Mouse (Mus musculus) gastrocnemius, adult 2 months (tissue): ENCODE data around the gene Poglut1. TPM values are rescaled to one million over a fixed set of nuclear protein-coding genes. Genes with fewer than 3 reads are reported as not detected.
A peak's percentile ranks its signal among the peaks of the same experiment; 100 is the strongest.

ENCODE experiments used
- DNase-seq: peaks from one replicate; pipeline ENCODE4 v3.0.0; 2022
- H3K27ac ChIP-seq: fragments of 200-600 bp; 2 replicates; pipeline ENCODE4 v1.8.1; 2022; ENCODE audit warnings: mild to moderate bottlenecking
- H3K4me3 ChIP-seq: fragments of 200-600 bp; 2 replicates; pipeline ENCODE4 v1.8.1; 2022; ENCODE audit warnings: mild to moderate bottlenecking, moderate library complexity
- CTCF ChIP-seq: fragments of 200-600 bp; IDR thresholded peaks from 2 replicates; pipeline ENCODE4 v1.8.1; 2022; ENCODE audit warnings: antibody characterized with exemption, mild to moderate bottlenecking, moderate library complexity
- intact Hi-C: fragments of 180-260 bp; cut with DNase I; formaldehyde crosslinking; loops from one replicate; pipeline ENCODE4 v1.15.1; 2025
- total RNA-seq, 2 experiments: library from RNA; stranded (reverse); gene quantifications; 2 replicates each; pipeline ENCODE4 v1.2.3; 2021

The Poglut1 gene
- total RNA-seq, 2 experiments from 2014 or later, result 8.5 TPM

DNA sequence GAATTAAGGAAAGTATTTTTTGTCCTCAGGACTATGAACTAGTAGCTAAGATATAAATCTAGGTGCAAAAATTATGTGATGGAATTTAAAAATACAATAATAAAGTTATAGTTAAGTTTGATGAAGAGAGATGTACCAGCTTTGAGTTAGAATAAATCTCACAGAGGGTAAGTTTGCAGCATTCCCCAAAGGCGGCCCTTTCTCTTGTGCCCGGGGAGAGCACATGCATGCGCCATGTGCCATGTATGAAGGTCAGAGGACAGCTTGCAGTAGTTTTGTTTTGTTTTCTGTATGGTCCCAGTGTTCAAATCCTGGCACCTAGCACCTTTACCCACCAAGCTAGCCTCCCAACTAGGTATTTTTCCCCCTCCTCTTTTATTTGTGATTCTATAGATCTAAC, 21.4 kb upstream of the Poglut1 start:
- Histone ChIP-seq H3K4me3 (no peak overlapping the region), H3K27ac (no peak overlapping the region)
- no peak for DNase-seq
- TF ChIP-seq CTCF, result no peak
- intact Hi-C loops, result no loop called here

DNA sequence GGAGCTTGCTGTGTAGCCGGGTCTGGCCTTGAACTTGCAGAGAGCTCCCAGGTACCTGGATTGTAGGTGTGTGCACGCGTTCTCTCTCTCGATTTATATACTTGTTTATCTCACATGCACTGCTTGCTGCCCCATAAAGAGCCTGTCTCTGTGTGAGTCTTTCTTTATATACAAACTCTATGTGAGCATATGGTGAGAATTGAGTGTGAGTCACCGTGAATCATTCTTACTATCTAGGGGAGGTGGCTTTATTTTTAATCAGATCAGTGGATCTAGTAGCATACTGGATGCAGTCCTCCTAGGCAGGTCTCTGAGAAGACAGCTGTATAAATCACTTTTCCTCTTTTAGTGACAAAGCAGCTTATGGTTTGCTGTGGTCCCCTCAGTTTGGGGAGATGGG, 18.1 kb upstream of the Poglut1 start:
- DNase-seq, result no peak
- no peak for TF ChIP-seq CTCF
- intact Hi-C loops, result no loop called here
- no peak overlapping the region for H3K27ac ChIP-seq
- no peak overlapping the region for H3K4me3 ChIP-seq

DNA sequence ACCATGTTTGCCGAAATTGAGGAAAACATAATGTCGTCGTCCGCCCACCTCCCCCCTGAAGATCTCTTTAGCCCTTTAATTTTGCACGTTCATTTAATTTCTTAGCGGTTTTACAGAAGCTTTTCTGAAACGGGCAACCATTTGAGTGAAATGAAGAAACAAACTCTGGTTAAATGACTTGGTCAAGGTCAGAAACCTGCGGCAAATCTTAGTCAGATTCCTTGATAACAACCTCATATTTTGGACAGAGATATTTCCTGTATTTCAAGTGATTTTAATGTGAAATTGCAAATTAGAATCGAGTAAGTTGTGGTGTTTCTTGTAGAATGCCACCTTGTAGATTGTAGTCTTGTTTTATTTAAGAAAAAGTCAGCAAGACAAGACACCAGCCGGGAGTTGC, 13.5 kb upstream of the Poglut1 start:
- DNase-seq, result no peak
- TF ChIP-seq CTCF, result no peak
- Histone ChIP-seq H3K27ac (peak overlapping the region; percentile 92), H3K4me3 (peak overlapping the region; percentile 86)
- intact Hi-C loops, result loop anchor here (5.0 kb wide), 1 partner anchor 41 kb away; the partner anchor contains the start of gene Timmdc1

DNA sequence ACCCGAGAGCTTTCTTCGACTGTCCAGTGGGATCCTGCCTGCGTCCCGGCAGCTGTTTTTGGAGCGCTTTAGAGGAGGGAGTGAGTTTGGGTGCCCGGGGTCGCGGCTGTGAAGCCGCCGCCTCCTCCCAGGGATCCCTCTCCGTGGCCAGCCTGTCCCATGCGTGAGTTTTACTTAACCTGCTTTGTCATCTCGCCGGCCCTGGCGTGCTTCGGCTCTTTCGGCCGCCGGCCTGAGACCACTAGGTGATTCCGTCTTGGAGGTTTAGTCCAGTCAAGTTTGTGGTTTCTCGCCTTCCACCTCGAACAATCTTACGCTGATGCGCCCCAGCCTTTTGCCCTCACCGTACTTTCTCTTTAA, 12.9 kb upstream of the Poglut1 start:
- intact Hi-C loops, result loop anchor here (5.0 kb wide), 1 partner anchor 41 kb away; the partner anchor contains the start of gene Timmdc1
- DNase-seq, result no peak
- peak overlapping the region; percentile 86 for H3K4me3 ChIP-seq
- TF ChIP-seq CTCF, result no peak
- peak overlapping the region; percentile 92 for H3K27ac ChIP-seq

DNA sequence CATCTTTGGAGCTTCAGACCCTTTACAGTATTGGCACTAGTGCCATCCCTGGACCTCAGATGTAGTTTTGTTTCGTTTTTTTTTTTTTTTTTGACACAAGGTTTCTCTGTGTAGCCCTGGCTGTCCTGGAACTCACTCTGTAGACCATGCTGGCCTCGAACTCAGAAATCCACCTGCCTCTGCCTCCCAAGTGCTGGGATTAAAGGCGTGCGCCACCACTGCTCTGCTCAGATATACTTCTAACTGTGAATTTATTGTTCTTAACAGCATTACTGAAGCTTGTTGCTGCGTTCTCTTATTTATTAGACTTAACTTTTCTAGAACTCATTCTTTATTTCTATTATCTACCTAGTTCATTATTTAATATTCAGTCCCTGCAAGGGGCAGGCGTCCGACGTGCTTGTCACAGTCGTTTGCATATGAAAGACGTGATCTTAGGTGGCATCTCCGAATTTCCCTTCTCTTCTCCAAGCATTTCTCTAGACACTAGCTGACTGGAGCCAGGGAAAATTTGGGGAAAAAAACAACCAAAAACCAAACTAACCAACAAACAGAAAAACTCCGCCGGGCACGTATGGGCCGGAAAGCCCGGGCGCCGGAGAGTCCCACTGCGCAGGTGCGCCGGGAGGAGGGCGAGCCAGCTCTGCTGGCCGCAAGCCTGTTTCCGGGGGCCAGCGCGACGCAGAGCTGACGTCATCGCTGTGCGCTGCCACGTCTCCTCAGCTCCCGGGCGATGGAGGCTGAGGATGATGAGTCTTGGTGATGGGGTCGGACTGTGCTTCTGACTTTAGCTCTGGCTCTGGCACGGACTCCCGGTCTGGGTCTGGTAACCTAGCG, 12.3 kb upstream of the Poglut1 start:
- intact Hi-C loops, result loop anchor here (5.0 kb wide), 1 partner anchor 40 kb away; the partner anchor contains the start of gene Timmdc1
- TF ChIP-seq CTCF, result no peak
- Histone ChIP-seq H3K4me3 (peak overlapping the region; percentile 86), H3K27ac (peak overlapping the region; percentile 92)
- peak; percentile 97 for DNase-seq

DNA sequence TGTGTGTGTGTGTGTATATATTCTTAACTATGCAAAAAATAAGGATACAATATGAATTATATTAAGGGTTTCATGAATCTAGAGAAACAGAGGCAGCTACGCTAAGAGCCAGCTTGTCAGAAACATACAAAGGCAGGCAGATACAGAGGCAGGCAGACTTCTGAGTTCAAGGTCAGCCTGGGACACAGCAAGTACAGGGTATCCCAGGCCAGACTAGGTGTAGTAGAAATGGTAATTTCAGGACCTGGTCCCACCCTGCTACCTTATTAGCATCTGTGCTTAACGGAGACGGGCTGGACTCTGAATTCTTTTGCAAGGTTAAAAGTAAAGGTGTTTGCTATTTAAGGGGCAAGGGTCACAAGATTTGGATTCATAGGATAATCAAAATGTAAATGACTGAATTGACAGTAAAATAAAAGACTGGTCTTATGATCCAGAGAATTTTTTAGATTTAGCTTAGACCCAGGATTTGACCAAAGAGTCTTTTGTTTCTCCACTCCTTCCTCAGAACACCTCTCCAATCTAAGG, 8.2 kb upstream of the Poglut1 start, which contains the start of gene Tmem39a:
Tmem39a (plus strand) TSS at position 478 of the 528 bp plus-strand sequence.
- no peak within 1 kb of the TSS for H3K4me3 ChIP-seq
- TF ChIP-seq CTCF, result no peak
- DNase-seq, result no peak
- intact Hi-C loops, result no loop called here
- no peak within 1 kb of the TSS for H3K27ac ChIP-seq

DNA sequence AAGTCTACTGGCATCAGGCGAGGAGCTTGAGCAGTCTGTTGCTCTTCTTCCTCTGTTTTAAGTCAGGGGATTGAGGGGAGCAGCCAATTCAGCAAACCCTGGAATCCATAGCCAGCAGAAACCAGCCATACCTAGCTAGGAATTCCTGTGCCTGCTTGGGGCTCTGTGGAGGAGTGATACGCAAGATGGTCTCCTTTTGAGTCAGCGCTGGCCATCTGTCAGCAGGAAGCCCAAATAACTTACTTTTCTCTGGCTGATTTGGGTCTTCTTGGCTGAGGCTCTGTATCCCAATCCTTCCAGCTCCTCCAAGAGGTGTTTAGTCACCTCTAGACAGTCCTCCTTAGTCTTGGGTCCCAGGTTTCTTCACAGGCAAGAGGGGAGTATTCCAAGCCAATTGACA, 5.9 kb upstream of the Poglut1 start:
- intact Hi-C loops, result no loop called here
- no peak overlapping the region for H3K27ac ChIP-seq
- no peak for DNase-seq
- TF ChIP-seq CTCF, result no peak
- H3K4me3 ChIP-seq, result no peak overlapping the region

DNA sequence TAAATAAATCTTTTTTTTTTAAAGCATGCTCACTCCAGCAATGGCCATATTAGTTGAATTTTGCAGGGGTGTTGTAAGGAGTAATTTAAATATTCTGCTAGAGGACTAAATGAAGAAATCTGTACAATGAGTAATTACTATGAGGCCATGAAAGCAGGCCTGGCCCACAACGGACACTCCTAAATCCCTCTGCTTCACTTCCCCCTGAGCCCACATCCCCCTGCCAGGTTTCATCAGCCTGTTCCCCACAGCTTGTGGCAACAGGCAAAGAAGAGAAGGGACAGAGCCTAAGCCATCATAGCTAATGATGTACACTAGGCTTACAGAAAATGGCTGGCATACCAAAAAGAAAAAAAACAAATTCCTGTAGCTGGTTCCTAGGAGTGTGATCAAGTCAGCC, 2.1 kb downstream of the Poglut1 start:
- Histone ChIP-seq H3K27ac (no peak overlapping the region), H3K4me3 (no peak overlapping the region)
- TF ChIP-seq CTCF, result no peak
- intact Hi-C loops, result no loop called here
- DNase-seq, result no peak

DNA sequence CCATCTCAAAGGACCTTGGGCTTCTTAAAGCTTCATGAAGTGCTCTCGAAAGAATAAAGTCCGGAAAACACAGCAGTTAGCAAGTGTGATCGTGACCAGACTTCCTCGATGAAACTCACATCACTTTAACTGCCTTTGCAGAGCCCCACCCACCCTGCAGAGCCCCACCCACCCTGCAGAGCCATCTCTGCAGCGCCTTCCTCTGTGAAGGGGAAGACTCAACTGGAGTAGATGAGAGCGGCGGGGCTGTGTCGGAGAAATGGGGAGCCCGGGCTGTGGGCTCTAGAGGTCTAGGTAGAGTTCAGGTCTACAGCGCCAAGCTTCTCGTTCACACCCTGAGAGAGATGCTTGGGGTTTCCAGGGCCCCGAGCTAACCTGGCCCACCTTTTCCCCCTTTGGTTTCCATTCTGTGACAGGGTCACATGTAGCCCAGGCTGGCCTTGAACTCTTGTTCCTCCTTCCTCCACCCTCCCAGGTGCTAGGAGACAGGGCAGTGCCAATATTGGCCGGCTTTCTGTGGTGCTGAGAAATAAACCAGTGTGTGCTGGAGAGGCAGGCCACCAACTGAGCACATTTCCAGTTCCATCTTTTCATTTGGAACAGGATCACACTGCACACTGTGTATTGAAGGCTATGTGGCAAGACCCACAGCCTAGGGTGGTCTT, 11.2 kb downstream of the Poglut1 start:
- TF ChIP-seq CTCF, result no peak

DNA sequence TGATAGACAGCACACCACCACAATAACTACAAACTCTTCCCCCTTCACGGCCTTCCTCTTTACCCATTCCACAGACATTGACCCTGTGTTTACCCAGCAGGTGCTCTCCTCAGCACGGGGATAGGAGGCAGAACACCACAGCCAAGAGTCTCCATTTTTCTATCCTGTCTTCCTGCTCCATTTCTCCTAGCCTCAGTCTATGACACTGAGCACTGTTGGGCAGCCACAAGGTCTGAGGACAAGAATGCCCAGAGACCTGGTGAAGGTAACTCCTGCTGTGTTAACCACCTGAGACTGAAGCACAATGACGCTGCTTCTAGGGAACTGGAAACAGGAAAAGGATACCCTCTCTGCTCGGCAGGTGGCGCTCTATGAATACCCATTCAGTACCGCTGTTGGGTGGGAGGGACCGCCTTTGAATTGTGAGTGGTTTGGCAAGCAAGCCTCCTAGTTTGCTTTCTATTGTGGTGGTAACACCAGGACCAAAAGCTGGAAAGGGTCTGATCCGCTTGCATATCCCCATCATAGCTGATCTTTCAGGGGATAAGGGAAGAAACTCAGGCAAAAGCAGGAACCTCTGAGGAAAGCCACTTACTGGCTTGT, 13.4 kb downstream of the Poglut1 start:
- Histone ChIP-seq H3K4me3 (no peak overlapping the region), H3K27ac (no peak overlapping the region)
- peak; percentile 79 for DNase-seq
- peak; percentile 88 for TF ChIP-seq CTCF
- intact Hi-C loops, result loop anchor here (1.0 to 10.0 kb wide), 2 partner anchors 188 to 276 kb away; no protein-coding TSS in a partner anchor

More for the DNA sequence above, 11.2 kb downstream of the Poglut1 start:
- Histone ChIP-seq H3K4me3 (no peak overlapping the region), H3K27ac (no peak overlapping the region)
- no peak for DNase-seq
- intact Hi-C loops, result loop anchor here (10.0 kb wide), 1 partner anchor 186 kb away; no protein-coding TSS in a partner anchor

DNA sequence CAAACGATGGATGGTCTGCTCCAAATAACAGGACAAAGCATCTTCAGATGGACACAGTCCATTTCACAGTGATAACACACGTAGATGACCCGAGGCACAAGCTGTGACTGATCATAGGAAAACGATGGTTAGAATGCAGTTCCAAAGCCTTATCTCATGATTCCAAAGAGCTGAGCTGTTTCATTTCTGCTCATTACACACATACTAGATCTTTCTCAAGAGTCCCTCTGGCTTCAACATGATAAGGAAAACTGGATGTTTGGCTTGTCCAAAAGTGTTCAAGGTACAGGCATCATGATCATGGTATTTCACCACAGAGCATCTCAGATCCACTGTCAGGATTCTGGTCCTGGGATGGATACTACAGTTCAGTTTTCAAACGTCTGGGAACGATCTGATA, 23.8 kb downstream of the Poglut1 start:
- no peak overlapping the region for H3K27ac ChIP-seq
- no peak overlapping the region for H3K4me3 ChIP-seq
- no peak for TF ChIP-seq CTCF
- no peak for DNase-seq
- intact Hi-C loops, result no loop called here
